Mouse (Mus musculus): Measurements from ENCODE around the gene Fgfr2. TPM values are rescaled to one million over a fixed set of nuclear protein-coding genes. Genes with fewer than 3 reads are reported as not detected.

The Fgfr2 gene
- polyA plus RNA-seq, 1 experiment from 2014 or later, result 86.9 TPM

DNA sequence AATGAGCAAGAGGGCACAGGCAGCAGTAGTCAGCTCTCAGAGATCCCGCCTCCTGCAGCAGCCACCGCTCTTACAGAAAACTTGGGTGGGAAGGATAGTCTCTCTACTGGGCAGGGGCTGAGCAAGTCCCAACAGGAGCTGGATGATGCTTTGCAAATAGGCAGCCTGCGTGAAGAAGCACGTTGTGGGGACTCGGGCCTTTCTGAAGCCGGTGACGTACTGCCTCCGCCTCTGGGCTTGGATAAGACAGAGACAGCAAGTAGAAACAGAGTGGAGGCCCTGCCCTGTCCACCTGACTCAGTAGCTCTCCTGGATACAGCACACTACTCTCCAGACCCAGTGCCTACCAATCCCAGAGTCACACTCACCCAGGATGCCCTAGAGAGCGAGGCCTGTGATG, 2498.9 kb downstream of the Fgfr2 start:
- no peak overlapping the region for H3K4me2 ChIP-seq (ENCODE audit: low read depth)
- no peaks in the 10 kb centered on the region for H3K27me3 ChIP-seq (ENCODE audit: control insufficient read depth, insufficient read depth, low read length)
- H3K9me3 ChIP-seq (ENCODE audit: control insufficient read depth, low read length), result no peaks in the 10 kb centered on the region
- H3K36me3 ChIP-seq (ENCODE audit: control insufficient read depth, insufficient read depth, low read length), result no peaks in the 10 kb centered on the region
- DNase-seq (ENCODE audit: low spot score) (no peak), ATAC-seq (ENCODE audit: insufficient read depth, low FRiP score, low TSS enrichment) (no peak)
- no peak overlapping the region for H3K27ac ChIP-seq (ENCODE audit: low read depth, low read length)
- H3K4me3 ChIP-seq (ENCODE audit: low read depth, low read length), result no peak overlapping the region
- H3K4me1 ChIP-seq (ENCODE audit: control insufficient read depth, insufficient read depth, low read length), result no peaks in the 10 kb centered on the region
- WGBS, result 90% methylated on average over 9 of the region's 9 CpGs
- H3K9ac ChIP-seq (ENCODE audit: low read length), result no peak overlapping the region

DNA sequence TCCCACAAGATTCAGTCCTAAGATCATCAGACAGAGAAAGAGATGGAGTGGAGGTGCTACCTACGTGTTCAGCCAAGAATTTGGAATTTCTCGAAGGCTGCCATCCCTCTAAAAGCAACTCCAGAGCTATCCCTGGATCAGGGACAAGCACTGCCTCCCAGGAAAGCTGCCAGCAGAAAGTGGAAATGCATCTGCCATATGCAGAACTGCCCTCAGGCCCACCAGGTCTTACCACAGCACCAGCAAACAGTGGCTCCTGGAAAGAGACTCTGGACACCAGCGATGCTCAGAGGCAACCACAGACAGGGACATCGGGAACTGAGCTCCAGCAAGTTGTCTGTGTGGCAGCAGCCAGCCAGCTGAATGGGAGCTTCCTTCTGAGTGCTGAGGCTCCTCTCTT, 2500.8 kb downstream of the Fgfr2 start:
- DNase-seq (ENCODE audit: low spot score) (no peak), ATAC-seq (ENCODE audit: insufficient read depth, low FRiP score, low TSS enrichment) (no peak)
- Histone ChIP-seq H3K4me3 (ENCODE audit: low read depth, low read length) (no peak overlapping the region), H3K27ac (ENCODE audit: low read depth, low read length) (no peak overlapping the region), H3K4me2 (ENCODE audit: low read depth) (no peak overlapping the region), H3K4me1 (ENCODE audit: control insufficient read depth, insufficient read depth, low read length) (no peaks in the 10 kb centered on the region), H3K9ac (ENCODE audit: low read length) (no peak overlapping the region), H3K27me3 (ENCODE audit: control insufficient read depth, insufficient read depth, low read length) (no peaks in the 10 kb centered on the region), H3K9me3 (ENCODE audit: control insufficient read depth, low read length) (no peaks in the 10 kb centered on the region), H3K36me3 (ENCODE audit: control insufficient read depth, insufficient read depth, low read length) (no peaks in the 10 kb centered on the region)
- 85% methylated on average over 4 of the region's 4 CpGs for WGBS

DNA sequence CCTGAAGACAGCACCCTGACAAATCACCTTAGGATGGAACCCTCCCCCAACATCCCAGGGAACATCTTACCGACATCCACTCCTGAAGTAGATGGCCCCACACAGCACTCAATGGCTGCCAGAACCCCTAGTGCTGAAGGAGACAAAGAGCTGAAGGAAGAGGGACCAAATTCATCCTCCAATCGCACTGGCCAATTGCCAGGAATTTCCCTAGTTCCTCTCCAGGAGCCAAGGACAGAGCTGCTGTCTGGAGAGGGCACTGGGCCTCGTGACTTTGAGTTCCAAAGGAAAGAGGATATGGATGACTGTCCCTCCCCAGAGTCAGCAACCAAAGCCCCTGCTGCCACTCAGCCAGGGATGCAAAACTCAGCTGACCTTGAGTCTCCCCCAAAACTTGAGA, 2501.2 kb downstream of the Fgfr2 start:
- Histone ChIP-seq H3K9me3 (ENCODE audit: control insufficient read depth, low read length) (no peaks in the 10 kb centered on the region), H3K9ac (ENCODE audit: low read length) (no peak overlapping the region), H3K27me3 (ENCODE audit: control insufficient read depth, insufficient read depth, low read length) (no peaks in the 10 kb centered on the region), H3K27ac (ENCODE audit: low read depth, low read length) (no peak overlapping the region), H3K4me2 (ENCODE audit: low read depth) (no peak overlapping the region), H3K4me1 (ENCODE audit: control insufficient read depth, insufficient read depth, low read length) (no peaks in the 10 kb centered on the region), H3K36me3 (ENCODE audit: control insufficient read depth, insufficient read depth, low read length) (no peaks in the 10 kb centered on the region), H3K4me3 (ENCODE audit: low read depth, low read length) (no peak overlapping the region)
- DNase-seq (ENCODE audit: low spot score) (no peak), ATAC-seq (ENCODE audit: insufficient read depth, low FRiP score, low TSS enrichment) (no peak)
- WGBS, result 72% methylated on average over 3 of the region's 3 CpGs

DNA sequence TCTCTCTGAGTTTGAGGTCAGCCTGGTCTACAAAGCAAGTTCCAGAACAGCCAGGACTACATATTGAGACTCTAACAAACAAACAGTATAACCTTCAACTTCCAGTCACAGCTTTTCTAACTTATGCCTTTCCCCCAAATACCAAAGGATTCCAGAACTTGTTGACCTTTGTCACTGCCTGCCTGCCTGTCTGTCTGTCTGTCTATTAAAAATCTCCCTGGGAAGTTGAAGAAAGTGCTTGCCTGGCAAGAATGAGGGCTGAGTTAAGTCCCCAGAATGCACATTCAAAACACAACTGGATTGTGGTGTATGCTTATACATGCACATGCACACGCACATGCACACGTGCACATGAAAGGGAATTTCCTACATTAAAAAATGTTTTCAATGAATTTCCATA, 2502.1 kb downstream of the Fgfr2 start:
- Histone ChIP-seq H3K36me3 (ENCODE audit: control insufficient read depth, insufficient read depth, low read length) (no peaks in the 10 kb centered on the region), H3K4me1 (ENCODE audit: control insufficient read depth, insufficient read depth, low read length) (no peaks in the 10 kb centered on the region), H3K27ac (ENCODE audit: low read depth, low read length) (no peak overlapping the region), H3K4me3 (ENCODE audit: low read depth, low read length) (no peak overlapping the region), H3K9me3 (ENCODE audit: control insufficient read depth, low read length) (no peaks in the 10 kb centered on the region), H3K4me2 (ENCODE audit: low read depth) (no peak overlapping the region), H3K9ac (ENCODE audit: low read length) (no peak overlapping the region), H3K27me3 (ENCODE audit: control insufficient read depth, insufficient read depth, low read length) (no peaks in the 10 kb centered on the region)
- WGBS, result 93% methylated on average over 2 of the region's 2 CpGs
- no peak for DNase-seq (ENCODE audit: low spot score)
- no peak for ATAC-seq (ENCODE audit: insufficient read depth, low FRiP score, low TSS enrichment)

DNA sequence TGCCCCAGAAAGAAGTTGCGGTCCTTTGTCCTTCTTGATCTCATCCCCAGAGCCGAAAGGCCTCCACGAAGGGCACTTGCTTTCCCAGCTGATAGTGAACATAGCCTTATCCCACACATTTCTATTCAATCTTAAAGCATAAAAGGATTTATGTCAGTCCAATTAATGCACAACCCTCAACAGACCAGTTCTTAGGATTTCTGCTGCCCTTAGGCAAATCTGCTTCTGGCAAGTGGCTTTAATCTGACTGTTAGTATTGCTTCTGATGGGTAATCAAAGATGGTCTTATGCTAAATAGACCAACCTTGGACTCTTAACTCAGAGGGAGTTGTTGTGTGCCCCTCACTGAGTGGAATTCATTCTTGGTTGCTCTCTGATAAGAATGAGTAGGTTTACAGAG, 2505.6 kb downstream of the Fgfr2 start:
- ATAC-seq (ENCODE audit: insufficient read depth, low FRiP score, low TSS enrichment), result no peak
- DNase-seq (ENCODE audit: low spot score), result no peak
- H3K36me3 ChIP-seq (ENCODE audit: control insufficient read depth, insufficient read depth, low read length), result no peaks in the 10 kb centered on the region
- H3K4me3 ChIP-seq (ENCODE audit: low read depth, low read length), result no peak overlapping the region
- H3K27me3 ChIP-seq (ENCODE audit: control insufficient read depth, insufficient read depth, low read length), result no peaks in the 10 kb centered on the region
- H3K27ac ChIP-seq (ENCODE audit: low read depth, low read length), result no peak overlapping the region
- 97% methylated on average over 3 of the region's 3 CpGs for WGBS
- no peak overlapping the region for H3K4me2 ChIP-seq (ENCODE audit: low read depth)
- H3K9ac ChIP-seq (ENCODE audit: low read length), result no peak overlapping the region
- H3K4me1 ChIP-seq (ENCODE audit: control insufficient read depth, insufficient read depth, low read length), result no peaks in the 10 kb centered on the region
- H3K9me3 ChIP-seq (ENCODE audit: control insufficient read depth, low read length), result no peaks in the 10 kb centered on the region

DNA sequence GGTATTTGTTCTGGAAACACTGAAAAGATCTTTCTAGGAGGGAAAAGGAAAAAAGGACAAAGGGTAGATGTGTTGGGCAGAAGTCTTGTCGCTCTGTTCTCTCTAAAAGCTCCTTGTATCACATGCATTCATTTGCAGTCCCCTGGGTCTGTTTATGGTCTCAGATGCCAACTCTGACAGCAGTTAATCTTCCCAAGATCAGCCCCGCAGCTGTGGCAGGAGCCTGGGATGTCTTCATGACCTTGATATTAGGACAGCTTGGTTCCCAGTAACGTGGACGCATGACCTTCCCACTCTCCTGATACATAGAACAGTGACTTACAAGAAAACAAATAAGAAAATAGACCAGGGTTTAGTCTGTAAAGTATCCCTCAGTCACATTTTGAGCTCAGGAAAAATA, 2509.2 kb downstream of the Fgfr2 start:
- 51% methylated on average over 4 of the region's 4 CpGs for WGBS
- H3K9me3 ChIP-seq (ENCODE audit: control insufficient read depth, low read length), result no peaks in the 10 kb centered on the region
- no peak overlapping the region for H3K4me3 ChIP-seq (ENCODE audit: low read depth, low read length)
- no peaks in the 10 kb centered on the region for H3K4me1 ChIP-seq (ENCODE audit: control insufficient read depth, insufficient read depth, low read length)
- H3K27ac ChIP-seq (ENCODE audit: low read depth, low read length), result no peak overlapping the region
- no peak overlapping the region for H3K4me2 ChIP-seq (ENCODE audit: low read depth)
- H3K9ac ChIP-seq (ENCODE audit: low read length), result no peak overlapping the region
- no peaks in the 10 kb centered on the region for H3K27me3 ChIP-seq (ENCODE audit: control insufficient read depth, insufficient read depth, low read length)
- DNase-seq (ENCODE audit: low spot score) (no peak), ATAC-seq (ENCODE audit: insufficient read depth, low FRiP score, low TSS enrichment) (no peak)
- no peaks in the 10 kb centered on the region for H3K36me3 ChIP-seq (ENCODE audit: control insufficient read depth, insufficient read depth, low read length)

DNA sequence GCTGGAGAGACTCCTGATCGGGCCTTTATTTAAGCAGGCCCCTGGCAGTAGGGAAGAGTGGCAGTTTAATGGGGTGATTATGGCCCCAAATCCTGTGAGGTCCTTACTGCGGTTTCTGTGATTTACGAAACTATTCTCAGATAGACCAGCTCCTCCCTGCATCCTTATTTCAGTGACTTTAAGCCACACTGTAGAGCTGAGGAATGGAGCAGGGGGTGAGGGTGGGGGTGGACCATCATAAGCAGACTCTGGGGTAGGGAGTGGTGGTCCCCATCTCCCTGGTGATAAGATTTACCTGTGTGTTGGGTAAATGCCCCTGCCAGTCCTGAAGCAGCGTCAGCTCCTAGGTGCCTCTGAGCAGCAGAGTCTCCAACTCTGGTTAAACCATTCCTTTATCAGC, 2516.2 kb downstream of the Fgfr2 start:
- 71% methylated on average over 4 of the region's 4 CpGs for WGBS
- ATAC-seq (ENCODE audit: insufficient read depth, low FRiP score, low TSS enrichment) (no peak), DNase-seq (ENCODE audit: low spot score) (no peak)

DNA sequence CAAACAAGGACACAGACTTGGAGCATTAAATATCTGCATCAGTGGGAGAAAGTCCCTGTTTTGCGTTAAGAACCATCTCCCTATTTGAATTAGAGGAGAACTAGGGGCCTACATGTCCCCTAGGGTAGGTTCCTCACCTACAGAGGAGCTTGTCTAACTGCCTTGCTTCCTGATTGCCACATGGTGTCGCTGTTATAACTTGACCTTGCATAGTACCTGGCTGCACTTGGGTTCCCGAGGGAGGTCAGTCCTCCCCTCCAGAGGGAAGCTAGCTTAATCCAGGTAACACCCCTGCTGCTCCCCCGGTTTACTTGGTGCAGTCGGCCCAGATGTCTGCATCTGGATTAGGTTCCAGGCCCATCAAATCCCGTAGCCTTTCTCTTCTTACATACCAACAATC, 2518.0 kb downstream of the Fgfr2 start:
- WGBS, result 29% methylated on average over 6 of the region's 6 CpGs
- no peak overlapping the region for H3K4me2 ChIP-seq (ENCODE audit: low read depth)
- ATAC-seq (ENCODE audit: insufficient read depth, low FRiP score, low TSS enrichment) (no peak), DNase-seq (ENCODE audit: low spot score) (no peak)
- H3K9me3 ChIP-seq (ENCODE audit: control insufficient read depth, low read length), result no peaks in the 10 kb centered on the region
- no peaks in the 10 kb centered on the region for H3K27me3 ChIP-seq (ENCODE audit: control insufficient read depth, insufficient read depth, low read length)
- H3K9ac ChIP-seq (ENCODE audit: low read length), result no peak overlapping the region
- H3K4me1 ChIP-seq (ENCODE audit: control insufficient read depth, insufficient read depth, low read length), result no peaks in the 10 kb centered on the region
- H3K27ac ChIP-seq (ENCODE audit: low read depth, low read length), result no peak overlapping the region
- H3K36me3 ChIP-seq (ENCODE audit: control insufficient read depth, insufficient read depth, low read length), result no peaks in the 10 kb centered on the region
- H3K4me3 ChIP-seq (ENCODE audit: low read depth, low read length), result no peak overlapping the region

More for the DNA sequence above, 2516.2 kb downstream of the Fgfr2 start:
- no peaks in the 10 kb centered on the region for H3K27me3 ChIP-seq (ENCODE audit: control insufficient read depth, insufficient read depth, low read length)
- H3K4me2 ChIP-seq (ENCODE audit: low read depth), result no peak overlapping the region
- H3K4me3 ChIP-seq (ENCODE audit: low read depth, low read length), result no peak overlapping the region
- H3K27ac ChIP-seq (ENCODE audit: low read depth, low read length), result no peak overlapping the region
- H3K36me3 ChIP-seq (ENCODE audit: control insufficient read depth, insufficient read depth, low read length), result no peaks in the 10 kb centered on the region
- no peak overlapping the region for H3K9ac ChIP-seq (ENCODE audit: low read length)
- no peaks in the 10 kb centered on the region for H3K4me1 ChIP-seq (ENCODE audit: control insufficient read depth, insufficient read depth, low read length)
- H3K9me3 ChIP-seq (ENCODE audit: control insufficient read depth, low read length), result no peaks in the 10 kb centered on the region

DNA sequence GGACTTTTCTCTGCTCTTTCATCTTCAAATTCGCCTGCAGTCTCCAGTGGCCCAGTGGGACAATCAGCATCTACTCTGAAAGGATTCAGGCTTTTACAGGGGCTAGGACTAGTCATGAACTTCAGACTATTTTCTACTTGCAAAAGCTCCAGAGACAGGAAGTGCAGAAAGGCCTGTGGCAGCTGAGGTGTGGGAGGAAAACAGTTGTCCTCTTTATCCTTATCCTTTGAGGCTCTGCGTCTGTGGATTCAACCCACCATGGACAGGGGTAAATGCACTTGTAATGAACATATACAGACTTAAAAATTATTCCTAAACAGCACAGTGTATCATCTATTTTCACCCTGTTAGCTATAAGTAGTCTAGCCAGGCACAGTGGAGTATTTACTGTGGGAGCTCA, 2518.8 kb downstream of the Fgfr2 start:
- H3K27me3 ChIP-seq (ENCODE audit: control insufficient read depth, insufficient read depth, low read length), result no peaks in the 10 kb centered on the region
- H3K9ac ChIP-seq (ENCODE audit: low read length), result no peak overlapping the region
- H3K4me2 ChIP-seq (ENCODE audit: low read depth), result no peak overlapping the region
- no peaks in the 10 kb centered on the region for H3K36me3 ChIP-seq (ENCODE audit: control insufficient read depth, insufficient read depth, low read length)
- H3K27ac ChIP-seq (ENCODE audit: low read depth, low read length), result no peak overlapping the region
- DNase-seq (ENCODE audit: low spot score), result no peak
- H3K9me3 ChIP-seq (ENCODE audit: control insufficient read depth, low read length), result no peaks in the 10 kb centered on the region
- WGBS, result 89% methylated on average over 2 of the region's 2 CpGs
- no peak overlapping the region for H3K4me3 ChIP-seq (ENCODE audit: low read depth, low read length)
- no peak for ATAC-seq (ENCODE audit: insufficient read depth, low FRiP score, low TSS enrichment)
- H3K4me1 ChIP-seq (ENCODE audit: control insufficient read depth, insufficient read depth, low read length), result no peaks in the 10 kb centered on the region
